Mouse (Mus musculus) gastrocnemius, postnatal 36 days (tissue): ENCODE results near the gene Gtf2h2. TPM values are rescaled to one million over a fixed set of nuclear protein-coding genes. Genes with fewer than 3 reads are reported as not detected.
"Not testable (repeated sequence)": the region's sequence is repeated elsewhere in the genome, so short reads cannot be mapped to it uniquely, and the experiment has no call there.

Experiments used
- DNase-seq, 2 experiments: peaks; one replicate each; pipeline ENCODE4 v3.0.0; 2022
- intact Hi-C: fragments of 180-260 bp; cut with DNase I; formaldehyde crosslinking; loops from one replicate; pipeline ENCODE4 v1.15.1; 2025
- total RNA-seq, 2 experiments: library from RNA; stranded (reverse); gene quantifications; 2 replicates each; pipeline ENCODE4 v1.2.3; 2021

The Gtf2h2 gene
- total RNA-seq, 2 experiments from 2014 or later: 18.3 to 21.5 TPM

- not testable (repeated sequence) for DNase-seq
- intact Hi-C loops: loop anchor here (10.0 kb wide), 1 partner anchor 160 kb away; the partner anchor contains the start of genes Ak6, Rad17 and Taf9
Observed at GRCm38 (mm10) chr13:100494370-100494769, 2.0 kb upstream of the Gtf2h2 start.

- DNase-seq: no peak
- intact Hi-C loops: loop anchor here (10.0 kb wide), 1 partner anchor 161 kb away; the partner anchor contains the start of genes Ak6, Rad17 and Taf9
Observed at GRCm38 (mm10) chr13:100493313-100493712, 934 bp upstream of the Gtf2h2 start.

- DNase-seq: no peak
- intact Hi-C loops: loop anchor here (10.0 kb wide), 1 partner anchor 163 kb away; the partner anchor contains the start of genes Ak6, Rad17 and Taf9
Observed at GRCm38 (mm10) chr13:100491623-100492022, 756 bp downstream of the Gtf2h2 start.

- intact Hi-C loops: loop anchor here (10.0 kb wide), 1 partner anchor 164 kb away; the partner anchor contains the start of genes Ak6, Rad17 and Taf9
- no peak for DNase-seq
Observed at GRCm38 (mm10) chr13:100490424-100490823, 2.0 kb downstream of the Gtf2h2 start.

- no peak for DNase-seq
- intact Hi-C loops: no loop called here
Observed at GRCm38 (mm10) chr13:100483610-100484009, 8.8 kb downstream of the Gtf2h2 start.

- DNase-seq: no peak
- intact Hi-C loops: no loop called here
Observed at GRCm38 (mm10) chr13:100463527-100464222, 28.7 kb downstream of the Gtf2h2 start.

GRCm38 (mm10) chr13:100461336-100461735, 31.0 kb downstream of the Gtf2h2 start:
- no peak for DNase-seq
- intact Hi-C loops: no loop called here

- intact Hi-C loops, DNase-seq: not testable (repeated sequence)
Observed at GRCm38 (mm10) chr13:100452415-100453127, 39.8 kb downstream of the Gtf2h2 start, which contains the start of gene Naip1. TSS of gene Naip1 (minus strand) at chr13:100452869.

- DNase-seq: no peak
- intact Hi-C loops: no loop called here
Observed at GRCm38 (mm10) chr13:100449495-100449894, 42.9 kb downstream of the Gtf2h2 start.

GRCm38 (mm10) chr13:100440116-100440515, 52.3 kb downstream of the Gtf2h2 start:
- intact Hi-C loops: no loop called here
- no peak for DNase-seq

GRCm38 (mm10) chr13:100438701-100439100, 53.7 kb downstream of the Gtf2h2 start:
- DNase-seq: no peak
- intact Hi-C loops: no loop called here

- intact Hi-C loops: no loop called here
- no peak for DNase-seq
Observed at GRCm38 (mm10) chr13:100437322-100437825, 55.0 kb downstream of the Gtf2h2 start.

GRCm38 (mm10) chr13:100436556-100437163, 55.7 kb downstream of the Gtf2h2 start:
- DNase-seq, intact Hi-C loops: not testable (repeated sequence)

GRCm38 (mm10) chr13:100419958-100420357, 72.4 kb downstream of the Gtf2h2 start:
- intact Hi-C loops: not testable (repeated sequence)

GRCm38 (mm10) chr13:100414428-100414827, 78.0 kb downstream of the Gtf2h2 start:
- no peak for DNase-seq
- intact Hi-C loops: no loop called here

More at GRCm38 (mm10) chr13:100419958-100420357, 72.4 kb downstream of the Gtf2h2 start:
- DNase-seq: not testable (repeated sequence)

Other genes starting within 250 kb of the Gtf2h2 start
- under 1 TPM; 0.08 to 0.15 TPM for gene Naip5, start 246.3 kb downstream of the Gtf2h2 start, total RNA-seq
- under 1 TPM; 0.05 to 0.08 TPM for gene Naip6, start 174.9 kb downstream of the Gtf2h2 start, total RNA-seq
- not detected for gene Naip1, start 39.7 kb downstream of the Gtf2h2 start, total RNA-seq
- gene Ocln, start 60.1 kb upstream of the Gtf2h2 start, total RNA-seq: under 1 TPM in 1 of 2 experiments, not detected in 1; 0.13 TPM
- gene Marveld2, start 124.4 kb upstream of the Gtf2h2 start, total RNA-seq: under 1 TPM; 0.23 to 0.42 TPM
- 10 to 100 TPM; 58.1 to 68.7 TPM for gene Ak6, start 158.4 kb upstream of the Gtf2h2 start, total RNA-seq
- gene Rad17, start 158.5 kb upstream of the Gtf2h2 start, total RNA-seq: 10 to 100 TPM; 10.2 to 10.8 TPM
- 1 to 10 TPM; 4.4 to 5.7 TPM for gene Taf9, start 159.0 kb upstream of the Gtf2h2 start, total RNA-seq
- gene Ccdc125, start 177.1 kb upstream of the Gtf2h2 start, total RNA-seq: under 1 TPM; 0.22 to 0.33 TPM
- gene Cdk7, start 238.4 kb upstream of the Gtf2h2 start, total RNA-seq: 10 to 100 TPM in 1 of 2 experiments, 1 to 10 TPM in 1; 9.8 to 12.4 TPM